Mouse (Mus musculus) myocyte (in vitro differentiated cells): Measurements from ENCODE around the gene Klhdc9. TPM values are rescaled to one million over a fixed set of nuclear protein-coding genes. Genes with fewer than 3 reads are reported as not detected.
"Not testable (repeated sequence)": the region's sequence is repeated elsewhere in the genome, so short reads cannot be mapped to it uniquely, and the experiment has no call there.

Experiments used
- H3K27me3 ChIP-seq: one replicate; pipeline ENCODE4 v1.6.1; 2011; ENCODE audit not compliant: control insufficient read depth, insufficient read depth, insufficient read length
- H3K36me3 ChIP-seq: one replicate; pipeline ENCODE4 v1.6.1; 2011; ENCODE audit not compliant: control insufficient read depth, insufficient read depth
- H3K4me2 ChIP-seq: one replicate; pipeline ENCODE4 v1.6.1; 2011; ENCODE audit warnings: low read depth, control low read depth
- H3K4me3 ChIP-seq: one replicate; pipeline ENCODE4 v1.5.1; 2011; ENCODE audit warnings: mild to moderate bottlenecking, control low read depth, moderate library complexity
- H3K79me2 ChIP-seq: one replicate; pipeline ENCODE4 v1.6.1; 2011; ENCODE audit not compliant: control insufficient read depth, insufficient read depth
- H3ac ChIP-seq: one replicate; pipeline ENCODE4 v1.6.1; 2011; ENCODE audit not compliant: control insufficient read depth, insufficient read length
- CEBPB ChIP-seq: IDR thresholded peaks from 2 replicates; pipeline ENCODE4 v1.6.1; 2011; ENCODE audit warnings: mild to moderate bottlenecking, moderate library complexity; ENCODE audit not compliant: poor library complexity, insufficient read depth, severe bottlenecking
- E2F4 ChIP-seq: IDR thresholded peaks from one replicate; pipeline ENCODE4 v1.6.1; 2011; ENCODE audit warnings: mild to moderate bottlenecking, control low read depth, moderate library complexity; ENCODE audit not compliant: insufficient read depth
- MAX ChIP-seq: IDR thresholded peaks from one replicate; pipeline ENCODE4 v1.6.1; 2011; ENCODE audit warnings: low read depth, mild to moderate bottlenecking, control low read depth
- MYOD1 ChIP-seq, 3 experiments: IDR thresholded peaks; one replicate each; pipeline ENCODE4 v1.6.1; 2011; ENCODE audit warnings: control low read depth in 2 of 3, low read depth in 2 of 3, mild to moderate bottlenecking in 2 of 3, moderate library complexity in 1 of 3; ENCODE audit not compliant: insufficient read length in 2 of 3, control insufficient read depth in 1 of 3
- MYOG ChIP-seq, 3 experiments: IDR thresholded peaks; one replicate each; pipeline ENCODE4 v1.6.1; 2011; ENCODE audit warnings: control low read depth in 2 of 3, low read depth in 2 of 3, mild to moderate bottlenecking in 2 of 3; ENCODE audit not compliant: insufficient read length in 2 of 3, control insufficient read depth in 1 of 3, insufficient read depth in 1 of 3
- POLR2A ChIP-seq: IDR thresholded peaks from one replicate; pipeline ENCODE4 v1.6.1; 2011; ENCODE audit warnings: low read depth, mild to moderate bottlenecking, control low read depth, moderate library complexity; ENCODE audit not compliant: insufficient read length
- POLR2AphosphoS2 ChIP-seq: IDR thresholded peaks from one replicate; pipeline ENCODE4 v1.6.1; 2011; ENCODE audit warnings: low read depth, control low read depth; ENCODE audit not compliant: insufficient read length
- REST ChIP-seq: IDR thresholded peaks from one replicate; pipeline ENCODE4 v1.6.1; 2011; ENCODE audit warnings: mild to moderate bottlenecking, control low read depth, moderate library complexity; ENCODE audit not compliant: insufficient read depth, insufficient read length
- SRF ChIP-seq: IDR thresholded peaks from one replicate; pipeline ENCODE4 v1.6.1; 2011; ENCODE audit warnings: low read depth; ENCODE audit not compliant: control insufficient read depth, insufficient read length
- TCF12 ChIP-seq: IDR thresholded peaks from one replicate; pipeline ENCODE4 v1.6.1; 2011; ENCODE audit warnings: mild to moderate bottlenecking, control low read depth; ENCODE audit not compliant: poor library complexity, insufficient read depth, severe bottlenecking
- TCF3 ChIP-seq: IDR thresholded peaks from one replicate; pipeline ENCODE4 v1.6.1; 2011; ENCODE audit warnings: low read depth, control low read depth; ENCODE audit not compliant: insufficient read length
- USF1 ChIP-seq: IDR thresholded peaks from one replicate; pipeline ENCODE4 v1.6.1; 2011; ENCODE audit warnings: low read depth, mild to moderate bottlenecking, control low read depth, moderate library complexity
- polyA plus RNA-seq: library from polyadenylated mRNA; unstranded; fragments of >200 nt; fragmentation: generic; extraction: Trizol; gene quantifications from one replicate; pipeline ENCODE4 v1.2.1, GENCODE M21; 2012; ENCODE audit warnings: missing spikeins

Gene Klhdc9
- polyA plus RNA-seq, 1 experiment: not detected

DNA sequence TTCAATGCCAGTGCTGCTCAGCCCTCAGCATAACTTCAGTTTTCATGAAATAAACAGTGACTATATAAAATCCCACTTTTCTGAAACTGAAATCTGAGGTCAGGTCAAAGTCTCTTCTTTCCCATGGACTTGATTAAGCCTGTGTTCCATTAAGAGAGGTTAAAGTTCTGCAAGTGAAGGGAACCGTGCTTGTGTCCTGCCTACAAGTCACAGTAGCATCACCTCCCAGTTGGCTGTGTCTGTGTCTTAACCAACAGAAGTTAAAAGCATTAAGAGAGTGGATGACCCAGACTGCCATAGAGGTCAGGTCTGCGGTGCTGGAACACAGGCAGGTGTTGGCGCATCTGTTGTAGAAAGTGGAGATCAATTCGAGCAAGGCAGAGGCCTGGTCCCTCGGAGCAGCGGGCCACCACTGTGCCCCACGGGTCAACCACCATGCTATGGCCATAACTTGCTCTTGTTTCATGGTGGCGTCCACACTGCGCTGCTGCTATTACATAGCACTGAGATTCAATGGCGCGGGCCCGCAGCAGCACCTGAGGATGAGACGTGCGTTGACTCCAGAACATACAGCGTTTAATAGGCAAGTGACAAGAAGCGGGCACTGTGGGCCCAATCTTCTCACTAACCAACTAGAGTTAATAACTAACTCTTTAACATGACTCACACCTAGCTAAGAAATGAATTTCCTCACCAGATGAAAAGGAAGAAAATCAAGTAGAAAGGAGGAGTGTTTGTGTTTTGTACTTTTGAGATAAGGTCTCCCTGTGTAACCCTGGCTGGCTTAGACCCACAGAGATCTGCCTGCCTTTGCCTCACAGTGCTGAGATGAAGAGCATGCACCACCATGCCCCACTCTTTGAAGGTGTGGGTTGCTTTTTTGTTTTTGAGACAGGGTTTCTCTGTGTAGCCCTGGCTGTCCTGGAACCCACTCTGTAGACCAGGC, 18.1 kb downstream of the Klhdc9 start:
- Histone ChIP-seq H3K4me3 (no peak overlapping the region), H3K4me2 (no peak overlapping the region), H3K79me2 (peaks cover 29% of the 10 kb centered on the region), H3K36me3 (peaks cover 32% of the 10 kb centered on the region), H3ac (no peak overlapping the region), H3K27me3 (no peaks in the 10 kb centered on the region)
- TF ChIP-seq MYOG (IDR thresholded peaks at IDR 0.05; ENCODE audit: control insufficient read depth in 1 of 3, insufficient read depth in 1 of 3, insufficient read length in 2 of 3, low read depth in 2 of 3) (no peak), E2F4 (no peak), REST (no peak), POLR2A (peak; percentile 31), MYOD1 (IDR thresholded peaks at IDR 0.05; ENCODE audit: control insufficient read depth in 1 of 3, insufficient read length in 2 of 3, low read depth in 2 of 3) (no peak), USF1 (no peak), SRF (no peak), POLR2AphosphoS2 (peak; percentile 83), CEBPB (no peak), MAX (no peak), TCF12 (no peak), TCF3 (no peak)

- Histone ChIP-seq H3K36me3 (peaks cover 3% of the 10 kb centered on the region), H3K27me3 (no peaks in the 10 kb centered on the region), H3K4me3 (peak overlapping the region; percentile 93), H3K79me2 (peaks cover 83% of the 10 kb centered on the region), H3K4me2 (peak overlapping the region; percentile 69), H3ac (peak overlapping the region; percentile 77)
- TF ChIP-seq POLR2AphosphoS2 (no peak), MAX (no peak), MYOG (IDR thresholded peaks at IDR 0.05; ENCODE audit: control insufficient read depth in 1 of 3, insufficient read depth in 1 of 3, insufficient read length in 2 of 3, low read depth in 2 of 3) (no peak), TCF12 (no peak), TCF3 (no peak), REST (no peak), MYOD1 (IDR thresholded peaks at IDR 0.05; ENCODE audit: control insufficient read depth in 1 of 3, insufficient read length in 2 of 3, low read depth in 2 of 3) (no peak)
Measured at GRCm38 (mm10) chr1:171330216-171330560, 30.4 kb downstream of the Klhdc9 start.

DNA sequence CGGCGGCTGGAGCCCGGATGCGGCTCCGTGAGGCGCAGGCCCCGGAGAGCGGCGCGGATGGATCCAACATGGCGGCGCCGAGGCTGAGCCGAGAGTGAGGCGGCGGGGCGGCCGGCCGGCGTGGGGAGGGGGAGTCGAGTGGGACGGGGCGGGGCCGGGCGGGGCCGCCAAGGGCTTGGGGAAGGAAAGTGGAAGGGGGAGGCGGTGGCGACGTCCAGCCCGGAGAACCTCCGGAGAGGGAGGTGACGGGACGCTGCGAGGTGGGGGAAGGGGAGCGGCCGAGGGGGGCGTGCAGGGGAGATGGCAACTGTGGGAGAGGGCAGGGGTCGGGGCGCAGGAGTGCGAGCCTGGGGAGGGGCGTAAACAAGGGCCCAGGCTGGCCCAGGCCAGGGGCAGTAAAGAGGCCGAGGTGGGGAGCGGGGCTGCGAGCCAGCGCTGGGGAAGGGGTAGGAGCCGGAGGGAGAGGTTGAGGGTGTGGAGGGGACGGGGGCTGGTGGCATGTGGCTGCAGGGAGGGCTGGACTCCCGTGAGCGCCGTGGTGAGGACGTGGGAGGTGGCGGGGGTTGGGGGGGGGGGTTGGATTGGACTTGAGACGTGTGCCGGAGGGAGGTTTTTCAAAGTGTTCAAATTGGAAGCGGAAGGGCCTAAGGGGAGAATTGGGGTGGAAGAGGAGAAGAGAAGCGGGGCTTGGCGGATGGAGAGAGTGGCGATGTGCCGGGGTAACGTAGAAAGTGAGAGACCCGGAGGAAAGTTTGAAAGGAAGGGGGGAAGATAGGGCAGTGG, 31.0 kb downstream of the Klhdc9 start:
- Histone ChIP-seq H3K4me2 (peak overlapping the region; percentile 69), H3ac (peak overlapping the region; percentile 77), H3K27me3 (no peaks in the 10 kb centered on the region), H3K36me3 (peaks cover 3% of the 10 kb centered on the region), H3K4me3 (peak overlapping the region; percentile 93), H3K79me2 (peaks cover 78% of the 10 kb centered on the region)
- TF ChIP-seq POLR2A (peak; percentile 57), TCF12 (no peak)

GRCm38 (mm10) chr1:171328839-171329432, 31.7 kb downstream of the Klhdc9 start, which contains the start of gene Dedd:
Gene Dedd, plus strand, starts transcription at chr1:171329145.
- Histone ChIP-seq H3K36me3 (peaks cover 3% of the 10 kb centered on the region), H3K27me3 (no peaks in the 10 kb centered on the region), H3ac (peak within 1 kb of the TSS; percentile 77), H3K4me2 (peak within 1 kb of the TSS; percentile 84), H3K4me3 (peak within 1 kb of the TSS; percentile 93), H3K79me2 (peaks cover 75% of the 10 kb centered on the region)
- TF ChIP-seq POLR2AphosphoS2 (peak; percentile 51), POLR2A (peak; percentile 47), SRF (no peak)

DNA sequence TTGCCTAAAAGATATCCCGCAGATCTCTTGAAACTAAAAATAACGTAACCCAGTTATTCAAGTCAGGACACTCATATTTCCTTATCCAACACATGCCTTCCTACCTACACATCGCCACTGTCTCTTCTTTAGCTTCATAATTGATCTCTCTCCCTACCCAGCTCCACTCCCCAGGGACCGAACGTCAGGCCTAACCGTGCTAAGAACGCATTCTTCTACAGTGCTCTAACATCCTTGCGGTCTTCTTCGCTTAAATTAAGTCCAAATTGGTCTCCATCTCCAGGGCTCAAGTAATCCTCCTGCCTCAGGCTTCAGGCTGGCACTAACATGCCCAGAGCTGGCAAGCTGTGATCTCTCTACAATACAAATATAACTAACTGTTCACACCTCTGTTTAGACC, 32.4 kb downstream of the Klhdc9 start:
- Histone ChIP-seq H3K36me3 (peaks cover 3% of the 10 kb centered on the region), H3K27me3 (no peaks in the 10 kb centered on the region), H3K4me2 (peak overlapping the region; percentile 84), H3K4me3 (peak overlapping the region; percentile 93), H3ac (peak overlapping the region; percentile 77), H3K79me2 (peaks cover 68% of the 10 kb centered on the region)
- no peak for TF ChIP-seq POLR2A

DNA sequence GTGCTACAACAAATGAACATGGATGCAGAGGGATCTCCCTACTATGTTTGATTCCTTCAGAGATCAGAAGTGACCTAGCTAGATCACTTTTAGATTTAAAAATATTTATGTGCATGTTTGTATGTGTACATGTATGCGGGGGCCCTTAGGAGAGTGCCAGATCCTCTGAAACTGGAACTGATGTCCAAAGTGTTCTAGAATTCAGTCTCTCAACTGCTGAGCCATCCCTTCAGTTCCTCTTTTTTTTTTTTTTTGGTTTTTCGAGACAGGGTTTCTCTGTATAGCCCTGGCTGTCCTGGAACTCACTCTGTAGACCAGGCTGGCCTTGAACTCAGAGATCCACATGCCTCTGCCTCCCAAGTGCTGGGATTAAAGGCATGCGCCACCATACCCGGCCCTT, 34.0 kb downstream of the Klhdc9 start:
- H3ac ChIP-seq, H3K4me3 ChIP-seq, H3K36me3 ChIP-seq, H3K27me3 ChIP-seq: not testable (repeated sequence)
- H3K4me2 ChIP-seq: peak overlapping the region; percentile 18
- peaks cover 52% of the 10 kb centered on the region for H3K79me2 ChIP-seq
